Mouse (Mus musculus) left cerebral cortex, adult 8-10 months (tissue): ENCODE data around the gene Tmem210. TPM values are rescaled to one million over a fixed set of nuclear protein-coding genes. Genes with fewer than 3 reads are reported as not detected.

ENCODE experiments used
- DNase-seq, 2 experiments: peaks; one replicate each; pipeline ENCODE4 v3.0.0; 2022; ENCODE audit warnings: low spot score in 2 of 2
- total RNA-seq, 4 experiments: library from RNA; stranded (reverse); gene quantifications; 2 replicates each; pipeline ENCODE4 v1.2.4; 2022

Tmem210 gene
- total RNA-seq, 4 experiments from 2014 or later, result not detected

GRCm38 (mm10) chr2:25338303-25338702 lies 50.4 kb downstream of the Tmem210 start:
- DNase-seq, result no peak

Other genes starting within 250 kb of the Tmem210 start
- gene Nsmf, start 233.8 kb upstream of the Tmem210 start, total RNA-seq, result 100 to 1,000 TPM; 404 to 462 (median 421) TPM
- not detected for gene Entpd8, start 207.8 kb upstream of the Tmem210 start, total RNA-seq
- gene Noxa1, start 193.0 kb upstream of the Tmem210 start, total RNA-seq, result not detected
- gene Nrarp, start 107.4 kb upstream of the Tmem210 start, total RNA-seq, result 10 to 100 TPM; 20.5 to 27.9 (median 23.4) TPM
- 1 to 10 TPM; 2.2 to 3.4 (median 2.5) TPM for gene Tor4a, start 91.3 kb upstream of the Tmem210 start, total RNA-seq
- 10 to 100 TPM; 58.4 to 64.2 (median 59.4) TPM for gene Nelfb, start 76.7 kb upstream of the Tmem210 start, total RNA-seq
- under 1 TPM in 3 of 4 experiments, not detected in 1; 0.23 to 0.82 (median 0.30) TPM for gene Stpg3, start 73.5 kb upstream of the Tmem210 start, total RNA-seq
- 1 to 10 TPM in 1 of 4 experiments, not detected in 3; 1.4 TPM for gene Fam166a, start 69.4 kb upstream of the Tmem210 start, total RNA-seq
- 100 to 1,000 TPM; 332 to 365 (median 345) TPM for gene Tubb4b, start 63.4 kb upstream of the Tmem210 start, total RNA-seq
- not detected for gene Slc34a3, start 53.8 kb upstream of the Tmem210 start, total RNA-seq
- gene Rnf224, start 51.4 kb upstream of the Tmem210 start, total RNA-seq, result not detected
- 100 to 1,000 TPM; 263 to 288 (median 266) TPM for gene Rnf208, start 45.9 kb upstream of the Tmem210 start, total RNA-seq
- gene Cysrt1, start 45.7 kb upstream of the Tmem210 start, total RNA-seq, result not detected
- gene AL732309.1, start 41.3 kb upstream of the Tmem210 start, total RNA-seq, result 1 to 10 TPM in 3 of 4 experiments, under 1 TPM in 1; 0.67 to 4.2 (median 3.4) TPM
- gene Tmem203, start 32.7 kb upstream of the Tmem210 start, total RNA-seq, result 10 to 100 TPM; 31.7 to 38.3 (median 36.3) TPM
- 10 to 100 TPM; 26.5 to 30.6 (median 28.6) TPM for gene Tprn, start 25.5 kb upstream of the Tmem210 start, total RNA-seq
- 10 to 100 TPM; 57.5 to 67.8 (median 62.1) TPM for gene Ssna1, start 15.7 kb upstream of the Tmem210 start, total RNA-seq
- 100 to 1,000 TPM in 2 of 4 experiments, 10 to 100 TPM in 2; 88.6 to 111 (median 96.9) TPM for gene Anapc2, start 15.7 kb upstream of the Tmem210 start, total RNA-seq
- not detected for gene Lrrc26, start 1.8 kb downstream of the Tmem210 start, total RNA-seq
- gene Grin1, start 31.0 kb downstream of the Tmem210 start, total RNA-seq, result 100 to 1,000 TPM; 390 to 399 (median 395) TPM
- gene Man1b1, start 44.2 kb downstream of the Tmem210 start, total RNA-seq, result 10 to 100 TPM; 57.3 to 64.7 (median 61.0) TPM
- 10 to 100 TPM; 35.1 to 50.7 (median 37.9) TPM for gene Dpp7, start 68.2 kb downstream of the Tmem210 start, total RNA-seq
- gene Uap1l1, start 77.5 kb downstream of the Tmem210 start, total RNA-seq, result 10 to 100 TPM; 20.9 to 31.0 (median 25.8) TPM
- 1 to 10 TPM; 1.7 to 3.8 (median 2.3) TPM for gene Sapcd2, start 84.2 kb downstream of the Tmem210 start, total RNA-seq
- gene Entpd2, start 107.7 kb downstream of the Tmem210 start, total RNA-seq, result 10 to 100 TPM; 13.1 to 17.5 (median 16.2) TPM
- gene Npdc1, start 111.2 kb downstream of the Tmem210 start, total RNA-seq, result 100 to 1,000 TPM; 307 to 332 (median 316) TPM
- under 1 TPM in 2 of 4 experiments, not detected in 2; 0.40 to 0.84 TPM for gene Fut7, start 135.1 kb downstream of the Tmem210 start, total RNA-seq
- gene Abca2, start 140.6 kb downstream of the Tmem210 start, total RNA-seq, result 100 to 1,000 TPM; 176 to 185 (median 183) TPM
- gene Clic3, start 168.7 kb downstream of the Tmem210 start, total RNA-seq, result 1 to 10 TPM in 2 of 4 experiments, not detected in 2; 1.2 to 1.6 TPM
- gene Paxx, start 172.9 kb downstream of the Tmem210 start, total RNA-seq, result 10 to 100 TPM; 67.2 to 88.0 (median 78.1) TPM
- 1,000 to 10,000 TPM; 1,862 to 2,386 (median 2,226) TPM for gene Ptgds, start 181.9 kb downstream of the Tmem210 start, total RNA-seq
- gene Lcn12, start 205.8 kb downstream of the Tmem210 start, total RNA-seq, result not detected
- gene Fbxw5, start 212.6 kb downstream of the Tmem210 start, total RNA-seq, result 100 to 1,000 TPM; 105 to 121 (median 113) TPM
- 1 to 10 TPM in 3 of 4 experiments, under 1 TPM in 1; 0.86 to 1.9 (median 1.6) TPM for gene C8g, start 213.6 kb downstream of the Tmem210 start, total RNA-seq